In the genomic region with DNA sequence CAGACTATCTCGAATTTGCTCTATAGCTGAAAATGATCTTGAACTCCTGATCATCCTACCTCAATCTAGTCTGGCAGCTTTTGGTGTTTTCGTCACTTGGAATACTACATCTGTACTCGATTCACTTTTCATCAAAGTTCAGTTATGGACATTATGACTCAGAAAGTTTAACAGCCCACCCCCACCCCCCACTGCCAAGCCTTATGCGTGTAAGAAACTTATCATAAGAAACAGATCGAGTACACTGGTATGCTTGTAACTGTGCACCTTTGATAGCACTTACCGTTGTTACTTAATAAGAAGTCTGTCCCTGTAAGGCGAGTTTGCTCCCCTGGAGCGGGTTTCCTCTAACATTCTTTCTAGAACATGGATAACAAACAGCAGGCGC, we compare ENCODE assay signal across 8 mouse cellular contexts. TPM values are rescaled to one million over a fixed set of nuclear protein-coding genes. Genes with fewer than 3 reads are reported as not detected.
DNase-seq lines count a peak whose midpoint lies in the region; ATAC-seq and TF ChIP-seq lines count a peak whose summit lies in the region.

No protein-coding gene starts in this region.

- peaks cover 20% of the 10 kb centered on the region for H3K79me3 ChIP-seq in C2C12 (ENCODE audit: low read depth)

- H3K4me1 ChIP-seq in erythroblast, embryonic 14.5 days (ENCODE audit: control insufficient read depth) = peaks cover 68% of the 10 kb centered on the region
- H3K4me1 ChIP-seq in forebrain, embryonic 12.5 days = peaks cover 24% of the 10 kb centered on the region
- peaks cover 66% of the 10 kb centered on the region for H3K4me1 ChIP-seq in liver, embryonic 13.5 days (replicated peaks)

- H3K27ac ChIP-seq in forebrain, embryonic 12.5 days = peak overlapping the region; percentile 78
- H3K27ac ChIP-seq in liver, embryonic 13.5 days = peak overlapping the region; percentile 81

- ATAC-seq in erythroblast, adult 5-6 weeks (replicated peaks; ENCODE audit: low FRiP score, poor library complexity, severe bottlenecking) = no peak
- ATAC-seq in forebrain, embryonic 12.5 days (ENCODE audit: low FRiP score) = no peak
- ATAC-seq in liver, embryonic 13.5 days (ENCODE audit: low read depth) = peak; percentile 24; the same call in 1 of the 2 replicates

- no peak for DNase-seq in liver, embryonic 13.5 days
- no peak for DNase-seq in adrenal gland, postnatal 4 days (ENCODE audit: low spot score in 2 of 2)
- no peak for DNase-seq in urinary bladder, adult 2 months (ENCODE audit: low spot score)
- DNase-seq in urinary bladder, postnatal 4 days (ENCODE audit: low spot score in 2 of 2) = no peak

- TF ChIP-seq CTCF in C2C12 (IDR thresholded peaks at IDR 0.05; ENCODE audit: control insufficient read depth, insufficient read depth, insufficient read length) = no peak

- H3K4me2 ChIP-seq in forebrain, embryonic 12.5 days = peak overlapping the region; percentile 94
- H3K4me2 ChIP-seq in liver, embryonic 13.5 days = peak overlapping the region; percentile 93

- no peaks in the 10 kb centered on the region for H3K27me3 ChIP-seq in erythroblast, embryonic 14.5 days (ENCODE audit: control insufficient read depth)
- H3K27me3 ChIP-seq in C2C12 (ENCODE audit: control insufficient read depth, insufficient read depth, insufficient read length) = no peaks in the 10 kb centered on the region
- no peaks in the 10 kb centered on the region for H3K27me3 ChIP-seq in forebrain, embryonic 12.5 days
- H3K27me3 ChIP-seq in liver, embryonic 13.5 days = no peaks in the 10 kb centered on the region

- H3K36me3 ChIP-seq in erythroblast, embryonic 14.5 days (ENCODE audit: control insufficient read depth) = peaks cover 15% of the 10 kb centered on the region
- peaks cover 20% of the 10 kb centered on the region for H3K36me3 ChIP-seq in C2C12 (ENCODE audit: control insufficient read depth, insufficient read depth)
- peaks cover 11% of the 10 kb centered on the region for H3K36me3 ChIP-seq in forebrain, embryonic 12.5 days (replicated peaks)
- peaks cover 16% of the 10 kb centered on the region for H3K36me3 ChIP-seq in liver, embryonic 13.5 days

- peak overlapping the region; percentile 79 for H3K4me3 ChIP-seq in erythroblast, embryonic 14.5 days (replicated peaks)
- peak overlapping the region; percentile 92 for H3K4me3 ChIP-seq in C2C12 (ENCODE audit: insufficient read depth, poor library complexity, severe bottlenecking)
- H3K4me3 ChIP-seq in forebrain, embryonic 12.5 days (replicated peaks) = peak overlapping the region; percentile 90
- peak overlapping the region; percentile 89 for H3K4me3 ChIP-seq in liver, embryonic 13.5 days (replicated peaks)

- H3ac ChIP-seq in C2C12 (ENCODE audit: control insufficient read depth, insufficient read length, low read depth) = peak overlapping the region; percentile 60

- peaks cover 31% of the 10 kb centered on the region for H3K79me2 ChIP-seq in C2C12 (ENCODE audit: control insufficient read depth, insufficient read depth)

- H3K9ac ChIP-seq in forebrain, embryonic 12.5 days = peak overlapping the region; percentile 88
- H3K9ac ChIP-seq in liver, embryonic 13.5 days = peak overlapping the region; percentile 89

- WGBS in forebrain, embryonic 12.5 days = 33% methylated on average over 9 of the region's 9 CpGs
- 17% methylated on average over 9 of the region's 9 CpGs for WGBS in liver, embryonic 13.5 days (ENCODE audit: insufficient replicate concordance)

- H3K9me3 ChIP-seq in erythroblast, embryonic 14.5 days (ENCODE audit: control insufficient read depth, low read length) = no peaks in the 10 kb centered on the region
- H3K9me3 ChIP-seq in forebrain, embryonic 12.5 days = no peaks in the 10 kb centered on the region
- H3K9me3 ChIP-seq in liver, embryonic 13.5 days (replicated peaks) = no peaks in the 10 kb centered on the region

TF ChIP-seq in C2C12, 6 proteins besides CTCF, POLR2A, EP300 and RAD21:
- TF ChIP-seq FOSL1 (IDR thresholded peaks at IDR 0.05; ENCODE audit: insufficient read depth, low read length, poor library complexity, severe bottlenecking) (no peak), MYOD1 (IDR thresholded peaks at IDR 0.05; ENCODE audit: control insufficient read depth, insufficient read length, low read depth) (no peak), USF1 (IDR thresholded peaks at IDR 0.05; ENCODE audit: low read depth) (no peak), MAX (IDR thresholded peaks at IDR 0.05) (no peak), MYOG (IDR thresholded peaks at IDR 0.05; ENCODE audit: control insufficient read depth, extremely low read depth, insufficient read length) (no peak), CEBPB (IDR thresholded peaks at IDR 0.05; ENCODE audit: low read depth) (no peak)

RNA-seq across cellular contexts. Expression of a gene that starts 3.6 kb away (rescaled TPM):
- 1.1 and 3.2 TPM in 2 replicates for polyA plus RNA-seq in erythroblast, embryonic 14.5 days (2012)
- total RNA-seq in erythroblast, adult 5-6 weeks (2015; ENCODE audit: low replicate concordance) = 14.6 and 24.2 TPM in 2 replicates
- 5.3 and 9.6 TPM in 2 replicates for total RNA-seq in erythroblast, adult 5-6 weeks (2017; ENCODE audit: low replicate concordance)
- 6.0 TPM for polyA plus RNA-seq in C2C12 (2012; fragmentation: generic; extraction: Trizol)
- polyA plus RNA-seq in forebrain, embryonic 12.5 days (2016; fragmentation: Nextera tagmentation; extraction: Ambion mirVana) = 13.5 and 18.5 TPM in 2 replicates
- 7.0 and 9.9 TPM in 2 replicates for polyA plus RNA-seq in liver, embryonic 13.5 days (2015; fragmentation: Nextera tagmentation; extraction: Ambion mirVana)
- total RNA-seq in adrenal gland, postnatal 4 days (2021) = 10 to 100 TPM; 32.8 to 42.6 TPM
- 32.6 and 33.5 TPM in 2 replicates for polyA plus RNA-seq in urinary bladder, adult 2 months (2012; rRNA removed)

RNA-seq across cellular contexts. Expression of a gene that starts 36.0 kb away (rescaled TPM):
- 1.9 and 4.0 TPM in 2 replicates for polyA plus RNA-seq in erythroblast, embryonic 14.5 days (2012)
- total RNA-seq in erythroblast, adult 5-6 weeks (2015; ENCODE audit: low replicate concordance) = 4.6 and 14.4 TPM in 2 replicates
- 10.6 and 16.4 TPM in 2 replicates for total RNA-seq in erythroblast, adult 5-6 weeks (2017; ENCODE audit: low replicate concordance)
- polyA plus RNA-seq in C2C12 (2012; fragmentation: generic; extraction: Trizol) = 45.1 TPM
- 167 and 170 TPM in 2 replicates for polyA plus RNA-seq in forebrain, embryonic 12.5 days (2016; fragmentation: Nextera tagmentation; extraction: Ambion mirVana)
- 48.0 and 48.2 TPM in 2 replicates for polyA plus RNA-seq in liver, embryonic 13.5 days (2015; fragmentation: Nextera tagmentation; extraction: Ambion mirVana)
- total RNA-seq in adrenal gland, postnatal 4 days (2021) = 10 to 100 TPM; 21.1 to 21.6 TPM
- polyA plus RNA-seq in urinary bladder, adult 2 months (2012; rRNA removed) = 8.3 and 12.0 TPM in 2 replicates

RNA-seq across cellular contexts. Expression of a gene that starts 43.0 kb away (rescaled TPM):
- 0.34 and 1.3 TPM in 2 replicates for polyA plus RNA-seq in erythroblast, embryonic 14.5 days (2012)
- 13.3 and 22.6 TPM in 2 replicates for total RNA-seq in erythroblast, adult 5-6 weeks (2015; ENCODE audit: low replicate concordance)
- 15.4 and 18.8 TPM in 2 replicates for total RNA-seq in erythroblast, adult 5-6 weeks (2017; ENCODE audit: low replicate concordance)
- polyA plus RNA-seq in C2C12 (2012; fragmentation: generic; extraction: Trizol) = 42.6 TPM
- 70.7 and 73.5 TPM in 2 replicates for polyA plus RNA-seq in forebrain, embryonic 12.5 days (2016; fragmentation: Nextera tagmentation; extraction: Ambion mirVana)
- polyA plus RNA-seq in liver, embryonic 13.5 days (2015; fragmentation: Nextera tagmentation; extraction: Ambion mirVana) = 38.9 and 40.1 TPM in 2 replicates
- 100 to 1,000 TPM in 1 of 2 experiments, 10 to 100 TPM in 1; 90.9 to 103 TPM for total RNA-seq in adrenal gland, postnatal 4 days (2021)
- 54.0 and 59.1 TPM in 2 replicates for polyA plus RNA-seq in urinary bladder, adult 2 months (2012; rRNA removed)

RNA-seq across cellular contexts. Expression of a gene that starts 43.4 kb away (rescaled TPM):
- 0.66 and 0.80 TPM in 2 replicates for polyA plus RNA-seq in erythroblast, embryonic 14.5 days (2012)
- total RNA-seq in erythroblast, adult 5-6 weeks (2015; ENCODE audit: low replicate concordance) = 4.8 and 6.9 TPM in 2 replicates
- total RNA-seq in erythroblast, adult 5-6 weeks (2017; ENCODE audit: low replicate concordance) = 9.5 and 10.9 TPM in 2 replicates
- polyA plus RNA-seq in C2C12 (2012; fragmentation: generic; extraction: Trizol) = 33.0 TPM
- polyA plus RNA-seq in forebrain, embryonic 12.5 days (2016; fragmentation: Nextera tagmentation; extraction: Ambion mirVana) = 51.4 and 58.0 TPM in 2 replicates
- polyA plus RNA-seq in liver, embryonic 13.5 days (2015; fragmentation: Nextera tagmentation; extraction: Ambion mirVana) = 51.8 and 62.5 TPM in 2 replicates
- total RNA-seq in adrenal gland, postnatal 4 days (2021) = 10 to 100 TPM; 78.6 to 83.5 TPM
- 36.6 and 37.9 TPM in 2 replicates for polyA plus RNA-seq in urinary bladder, adult 2 months (2012; rRNA removed)

RNA-seq across cellular contexts. Expression of a gene that starts 43.4 kb away (rescaled TPM):
- polyA plus RNA-seq in erythroblast, embryonic 14.5 days (2012) = 0.01 and 0.19 TPM in 2 replicates
- not detected in 2 replicates for total RNA-seq in erythroblast, adult 5-6 weeks (2015; ENCODE audit: low replicate concordance)
- not detected in 2 replicates for total RNA-seq in erythroblast, adult 5-6 weeks (2017; ENCODE audit: low replicate concordance)
- polyA plus RNA-seq in C2C12 (2012; fragmentation: generic; extraction: Trizol) = 49.6 TPM
- 5.2 and 6.8 TPM in 2 replicates for polyA plus RNA-seq in forebrain, embryonic 12.5 days (2016; fragmentation: Nextera tagmentation; extraction: Ambion mirVana)
- 2.9 TPM in 2 replicates for polyA plus RNA-seq in liver, embryonic 13.5 days (2015; fragmentation: Nextera tagmentation; extraction: Ambion mirVana)
- total RNA-seq in adrenal gland, postnatal 4 days (2021) = 10 to 100 TPM; 15.7 to 18.8 TPM
- 26.6 and 28.5 TPM in 2 replicates for polyA plus RNA-seq in urinary bladder, adult 2 months (2012; rRNA removed)

Comparison
In these comparisons a context has a peak if more than half of its experiments do, and no peak if none do; other contexts are left out.
1. RNA of a gene that starts 43.0 kb away (polyA plus RNA-seq): 70.7 to 73.5 TPM in forebrain, embryonic 12.5 days, 54.0 to 59.1 TPM in urinary bladder, adult 2 months, 42.6 TPM in C2C12 (single experiment) and 38.9 to 40.1 TPM in liver, embryonic 13.5 days; 0.34 to 1.3 TPM in erythroblast, embryonic 14.5 days; every median in the first group is over 10 times any median in the second.
2. Peak in every context shown above with its lines, with median percentiles within 50 percentile points of each other: H3K4me3 ChIP-seq.